Mouse (Mus musculus): ENCODE measurements around the gene Popdc2. TPM values are rescaled to one million over a fixed set of nuclear protein-coding genes. Genes with fewer than 3 reads are reported as not detected.

Popdc2 gene
- polyA plus RNA-seq, 1 experiment from 2014 or later = 298 TPM

DNA sequence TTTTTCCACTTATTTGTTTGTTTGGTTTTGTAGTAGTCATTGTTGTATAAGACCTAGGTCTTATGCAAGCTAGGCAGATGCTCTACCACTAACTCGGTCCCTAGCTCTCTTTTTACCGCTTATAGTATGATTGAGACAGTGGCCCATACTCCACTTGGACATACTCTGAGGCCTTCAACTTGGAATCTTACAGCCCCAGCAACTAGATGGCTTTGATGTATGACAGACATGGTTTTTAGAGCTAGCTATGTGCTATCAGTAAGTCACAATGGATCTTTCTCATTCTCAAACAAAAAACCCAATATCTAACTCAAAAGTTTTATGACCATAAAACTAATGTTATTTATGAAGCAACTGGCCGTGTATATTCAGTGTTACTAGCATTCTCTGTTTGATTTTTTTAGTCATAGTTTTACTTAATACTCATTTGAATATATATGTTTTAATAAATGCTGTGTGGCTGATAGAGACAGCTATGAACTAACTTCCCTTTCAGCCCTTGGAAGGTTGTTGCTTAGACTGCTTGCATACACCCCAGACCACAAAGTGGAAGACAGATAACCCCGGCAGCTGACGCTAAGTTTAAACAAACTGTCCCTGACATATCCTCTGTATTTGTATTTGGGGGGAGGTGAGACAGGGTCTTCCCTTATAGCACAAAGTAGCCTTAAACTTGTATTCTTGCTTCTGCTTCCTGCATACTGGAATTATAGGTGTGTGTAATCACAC lies 7.7 kb upstream of the Popdc2 start:
- Histone ChIP-seq H3K27ac (replicated peaks) (0 out of 2 replicates have a peak overlapping the region, but pooled peaks have one; percentile 36), H3K4me1 (peaks cover 63% of the 10 kb centered on the region), H3K9ac (no peak overlapping the region), H3K9me3 (no peaks in the 10 kb centered on the region), H3K27me3 (replicated peaks) (no peaks in the 10 kb centered on the region), H3K4me2 (no peak overlapping the region), H3K4me3 (no peak overlapping the region), H3K36me3 (peaks cover 55% of the 10 kb centered on the region)
- no peak for ATAC-seq (ENCODE audit: extremely low read depth, insufficient number of reproducible peaks, low FRiP score, low TSS enrichment)
- 57% methylated on average over 5 of the region's 5 CpGs for WGBS

DNA sequence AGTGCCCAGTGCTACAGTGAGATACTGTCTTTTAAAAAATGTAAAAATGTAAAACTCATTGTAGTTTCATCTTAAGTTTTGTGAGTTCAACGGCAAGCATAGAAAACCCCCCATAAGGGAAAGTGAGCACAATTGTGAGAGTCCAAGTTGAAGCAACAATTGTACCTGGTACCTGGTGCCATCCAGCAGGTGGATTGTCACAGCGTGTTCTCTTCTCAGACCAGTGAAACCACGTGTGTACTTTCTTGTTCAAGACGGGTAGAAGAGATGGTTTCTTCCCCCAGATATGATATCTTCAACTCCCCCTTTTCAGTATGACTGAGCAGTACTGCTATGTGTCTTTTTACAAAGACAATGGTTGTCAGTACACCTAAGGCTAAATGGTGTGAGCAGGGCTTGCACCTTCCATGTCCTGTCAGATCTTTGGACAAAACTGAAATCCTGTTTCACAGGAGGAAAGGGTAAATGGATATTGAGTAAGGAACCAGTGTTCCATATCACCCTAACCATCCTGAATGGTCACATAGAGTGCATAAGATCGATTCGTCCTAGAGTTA lies 3.7 kb upstream of the Popdc2 start:
- H3K27ac ChIP-seq (replicated peaks) = no peak overlapping the region
- ATAC-seq (ENCODE audit: extremely low read depth, insufficient number of reproducible peaks, low FRiP score, low TSS enrichment) = no peak
- no peak overlapping the region for H3K4me2 ChIP-seq
- H3K4me3 ChIP-seq = no peak overlapping the region
- H3K36me3 ChIP-seq = peaks cover 25% of the 10 kb centered on the region
- peaks cover 68% of the 10 kb centered on the region for H3K4me1 ChIP-seq
- no peaks in the 10 kb centered on the region for H3K9me3 ChIP-seq
- no peaks in the 10 kb centered on the region for H3K27me3 ChIP-seq (replicated peaks)
- WGBS = 84% methylated on average over 6 of the region's 6 CpGs
- no peak overlapping the region for H3K9ac ChIP-seq

DNA sequence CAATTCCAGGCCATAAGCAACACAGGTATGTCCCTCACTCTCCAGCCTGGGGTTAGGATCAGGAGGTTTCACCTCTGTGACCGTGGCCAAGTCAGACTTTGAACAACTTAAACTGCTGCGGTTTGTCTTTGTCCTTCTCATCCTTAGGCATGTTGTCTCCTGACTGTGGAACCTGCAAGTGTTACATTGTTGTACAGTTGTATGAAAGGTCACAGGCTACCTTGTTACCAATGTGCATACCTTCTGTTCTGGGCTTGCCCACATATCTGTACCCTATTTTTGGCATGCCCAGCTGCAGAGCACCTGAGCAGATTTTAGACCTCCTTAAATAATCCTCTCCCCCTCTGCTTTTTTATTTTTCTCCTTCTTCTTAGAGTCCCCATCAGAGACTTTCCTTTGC lies 2.8 kb upstream of the Popdc2 start:
- H3K9me3 ChIP-seq = no peaks in the 10 kb centered on the region
- WGBS = 72% methylated on average over 2 of the region's 2 CpGs
- H3K27ac ChIP-seq (replicated peaks) = peak overlapping the region; percentile 26; the same call in 1 of the 2 replicates
- H3K9ac ChIP-seq = 0 out of 2 replicates have a peak overlapping the region, but pooled peaks have one; percentile 34
- H3K4me2 ChIP-seq = no peak overlapping the region
- H3K4me3 ChIP-seq = no peak overlapping the region
- peaks cover 20% of the 10 kb centered on the region for H3K36me3 ChIP-seq
- H3K27me3 ChIP-seq (replicated peaks) = no peaks in the 10 kb centered on the region
- H3K4me1 ChIP-seq = peaks cover 65% of the 10 kb centered on the region
- ATAC-seq (ENCODE audit: extremely low read depth, insufficient number of reproducible peaks, low FRiP score, low TSS enrichment) = no peak

DNA sequence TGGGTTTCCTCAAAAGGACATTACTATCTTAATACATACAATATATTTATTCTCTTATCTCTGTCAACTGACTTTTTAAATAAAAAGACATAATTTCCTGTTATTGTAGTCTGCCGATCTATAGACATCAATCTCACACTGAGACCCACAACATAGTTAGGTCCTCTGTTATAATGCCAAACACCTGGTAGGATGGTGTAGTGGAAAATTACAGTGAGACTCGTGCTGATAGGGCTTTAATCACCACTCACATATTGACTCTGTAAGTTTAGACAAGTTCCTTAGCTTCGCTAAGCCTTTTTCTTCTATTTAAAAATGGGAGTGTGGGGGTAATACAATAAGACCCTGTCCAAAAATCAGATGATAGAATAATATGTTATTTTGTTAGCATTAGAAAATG lies 2.2 kb upstream of the Popdc2 start:
- Histone ChIP-seq H3K27me3 (replicated peaks) (no peaks in the 10 kb centered on the region), H3K4me3 (no peak overlapping the region), H3K4me1 (peaks cover 60% of the 10 kb centered on the region), H3K27ac (replicated peaks) (peak overlapping the region; percentile 100), H3K36me3 (peaks cover 16% of the 10 kb centered on the region), H3K9me3 (no peaks in the 10 kb centered on the region), H3K4me2 (0 out of 2 replicates have a peak overlapping the region, but pooled peaks have one; percentile 73), H3K9ac (peak overlapping the region; percentile 48)
- WGBS = 50% methylated on average over 3 of the region's 3 CpGs
- no peak for ATAC-seq (ENCODE audit: extremely low read depth, insufficient number of reproducible peaks, low FRiP score, low TSS enrichment)

DNA sequence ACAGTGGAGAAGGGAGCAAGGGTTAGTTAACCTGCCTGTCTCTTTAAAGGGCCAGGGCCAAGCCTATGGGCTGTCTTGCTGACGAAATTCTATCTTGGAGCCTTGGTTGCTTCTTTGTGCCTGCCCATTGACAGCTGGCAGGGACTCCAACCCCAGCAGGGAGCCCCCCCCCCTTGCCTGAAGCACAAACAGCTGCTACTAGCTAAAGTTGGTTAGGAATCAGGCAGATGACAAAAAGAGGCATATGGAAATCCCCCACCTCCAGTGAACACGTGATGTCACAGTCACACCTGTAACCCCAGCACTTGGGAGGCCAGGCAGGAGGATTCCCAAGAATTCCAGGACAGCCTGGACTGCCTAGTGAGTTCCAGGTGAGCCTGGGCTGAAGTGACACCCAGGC lies 1.7 kb upstream of the Popdc2 start:
- WGBS = 44% methylated on average over 2 of the region's 2 CpGs
- peaks cover 60% of the 10 kb centered on the region for H3K4me1 ChIP-seq
- 0 out of 2 replicates have a peak overlapping the region, but pooled peaks have one; percentile 73 for H3K4me2 ChIP-seq
- no peak overlapping the region for H3K4me3 ChIP-seq
- ATAC-seq (ENCODE audit: extremely low read depth, insufficient number of reproducible peaks, low FRiP score, low TSS enrichment) = no peak
- peak overlapping the region; percentile 48 for H3K9ac ChIP-seq
- H3K9me3 ChIP-seq = no peaks in the 10 kb centered on the region
- H3K36me3 ChIP-seq = peaks cover 19% of the 10 kb centered on the region
- no peaks in the 10 kb centered on the region for H3K27me3 ChIP-seq (replicated peaks)
- H3K27ac ChIP-seq (replicated peaks) = peak overlapping the region; percentile 100

DNA sequence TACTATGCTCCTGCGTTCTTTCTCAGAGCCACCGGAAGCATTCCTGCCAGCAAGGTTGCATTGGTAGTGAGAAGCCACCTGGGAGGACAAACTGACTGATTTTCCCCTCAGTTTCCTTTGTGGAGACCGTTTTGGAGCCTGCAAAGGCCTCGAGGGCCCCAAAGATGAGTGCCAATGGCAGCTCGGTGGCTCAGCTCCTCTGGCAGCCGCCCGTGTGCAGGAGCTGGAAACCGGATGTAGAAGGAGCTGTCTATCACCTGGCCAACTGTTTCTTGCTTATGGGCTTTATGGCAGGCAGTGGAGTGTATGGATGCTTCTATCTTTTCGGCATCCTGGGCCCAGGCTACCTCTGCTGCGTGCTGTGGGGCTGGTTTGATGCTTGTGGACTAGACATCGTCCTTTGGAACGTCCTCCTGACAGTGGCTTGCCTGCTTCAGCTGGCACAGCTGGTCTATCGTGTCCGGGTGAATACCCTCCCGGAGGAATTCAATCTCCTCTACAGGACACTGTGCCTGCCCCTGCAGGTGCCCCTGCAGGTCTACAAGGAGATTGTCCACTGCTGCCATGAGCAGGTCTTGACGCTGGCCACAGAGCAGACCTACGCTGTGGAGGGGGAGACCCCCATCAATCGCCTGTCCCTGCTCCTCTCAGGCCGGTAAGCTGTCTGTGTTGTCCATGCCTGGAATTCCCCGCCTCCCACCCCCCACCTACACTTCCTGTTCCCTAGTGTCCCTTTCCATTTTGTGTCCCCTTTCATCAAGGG lies 665 bp downstream of the Popdc2 start:
- peak overlapping the region; percentile 98 for H3K9ac ChIP-seq
- peaks cover 52% of the 10 kb centered on the region for H3K4me1 ChIP-seq
- no peaks in the 10 kb centered on the region for H3K9me3 ChIP-seq
- WGBS = 25% methylated on average over 20 of the region's 20 CpGs
- peak overlapping the region; percentile 100 for H3K27ac ChIP-seq (replicated peaks)
- peak overlapping the region; percentile 70 for H3K4me3 ChIP-seq
- no peak for ATAC-seq (ENCODE audit: extremely low read depth, insufficient number of reproducible peaks, low FRiP score, low TSS enrichment)
- peak overlapping the region; percentile 73 for H3K4me2 ChIP-seq
- H3K36me3 ChIP-seq = peaks cover 15% of the 10 kb centered on the region
- no peaks in the 10 kb centered on the region for H3K27me3 ChIP-seq (replicated peaks)

DNA sequence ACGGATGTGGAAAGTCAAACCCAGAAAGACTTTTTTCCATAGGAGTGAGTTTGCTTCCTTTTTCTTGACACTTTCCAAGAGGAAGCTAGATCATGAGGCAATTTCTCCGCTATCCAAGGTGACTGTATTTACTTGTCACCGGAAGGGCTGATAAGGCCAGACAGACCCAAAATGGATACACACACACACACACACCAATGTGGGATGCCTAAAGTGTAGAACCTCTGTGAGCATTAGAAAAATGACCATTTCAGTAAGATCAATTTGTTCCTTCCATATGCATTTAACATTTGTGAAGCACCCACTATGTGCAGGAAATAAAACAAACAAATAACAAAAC lies 1.2 kb downstream of the Popdc2 start:
- no peak for ATAC-seq (ENCODE audit: extremely low read depth, insufficient number of reproducible peaks, low FRiP score, low TSS enrichment)
- Histone ChIP-seq H3K4me2 (peak overlapping the region; percentile 73), H3K9me3 (no peaks in the 10 kb centered on the region), H3K4me1 (peaks cover 53% of the 10 kb centered on the region), H3K9ac (peak overlapping the region; percentile 98), H3K4me3 (peak overlapping the region; percentile 70), H3K27me3 (replicated peaks) (no peaks in the 10 kb centered on the region), H3K27ac (replicated peaks) (peak overlapping the region; percentile 100), H3K36me3 (peaks cover 11% of the 10 kb centered on the region)
- WGBS = 9% methylated on average over 3 of the region's 3 CpGs

DNA sequence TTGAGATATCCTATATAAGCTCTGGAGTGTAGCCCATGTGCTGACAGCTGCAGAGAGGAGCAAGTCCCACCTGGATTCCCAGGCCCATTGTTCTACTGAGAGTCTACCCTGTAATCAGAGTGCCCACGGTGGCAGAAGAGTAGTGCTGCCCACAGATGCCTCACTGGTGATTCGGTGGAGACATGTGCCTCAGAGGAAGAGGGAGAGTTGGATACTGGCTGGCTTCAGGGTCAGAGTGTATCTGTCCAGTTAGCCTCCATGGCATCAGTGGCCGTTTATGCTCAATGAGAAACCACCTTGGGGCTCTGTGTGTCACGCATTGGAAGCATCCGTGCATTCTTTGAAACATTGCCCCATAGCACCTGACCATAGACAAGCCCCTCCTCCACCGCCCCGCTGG lies 1.6 kb downstream of the Popdc2 start:
- 20% methylated on average over 7 of the region's 7 CpGs for WGBS
- Histone ChIP-seq H3K27me3 (replicated peaks) (no peaks in the 10 kb centered on the region), H3K27ac (replicated peaks) (peak overlapping the region; percentile 100), H3K4me1 (peaks cover 57% of the 10 kb centered on the region), H3K4me3 (peak overlapping the region; percentile 70), H3K4me2 (peak overlapping the region; percentile 73), H3K36me3 (peaks cover 15% of the 10 kb centered on the region), H3K9ac (peak overlapping the region; percentile 98), H3K9me3 (no peaks in the 10 kb centered on the region)
- ATAC-seq (ENCODE audit: extremely low read depth, insufficient number of reproducible peaks, low FRiP score, low TSS enrichment) = no peak

DNA sequence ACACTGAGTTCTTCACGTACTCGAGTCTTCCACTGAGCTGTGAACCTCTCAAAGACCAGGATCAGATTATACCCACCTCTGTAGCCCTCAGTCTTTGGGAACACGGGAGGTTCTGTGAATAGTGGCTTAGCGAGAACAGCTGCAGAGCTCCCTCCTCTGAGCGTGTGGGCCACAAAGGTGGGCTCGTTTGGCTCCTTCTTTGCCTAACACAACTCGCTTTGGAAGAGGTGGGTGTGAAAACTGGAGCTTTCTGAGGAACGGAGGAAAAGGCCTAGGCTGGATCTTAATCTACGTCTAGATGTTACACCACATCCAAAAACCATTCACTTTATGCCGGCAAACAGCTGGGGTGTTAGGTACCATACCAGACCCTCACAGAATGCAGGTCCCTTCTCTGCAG lies 3.4 kb downstream of the Popdc2 start:
- no peak for ATAC-seq (ENCODE audit: extremely low read depth, insufficient number of reproducible peaks, low FRiP score, low TSS enrichment)
- Histone ChIP-seq H3K4me1 (peaks cover 58% of the 10 kb centered on the region), H3K27ac (replicated peaks) (peak overlapping the region; percentile 100), H3K9me3 (no peaks in the 10 kb centered on the region), H3K9ac (peak overlapping the region; percentile 98), H3K36me3 (peaks cover 31% of the 10 kb centered on the region), H3K4me3 (peak overlapping the region; percentile 70), H3K4me2 (peak overlapping the region; percentile 73), H3K27me3 (replicated peaks) (no peaks in the 10 kb centered on the region)
- WGBS = 45% methylated on average over 10 of the region's 10 CpGs

DNA sequence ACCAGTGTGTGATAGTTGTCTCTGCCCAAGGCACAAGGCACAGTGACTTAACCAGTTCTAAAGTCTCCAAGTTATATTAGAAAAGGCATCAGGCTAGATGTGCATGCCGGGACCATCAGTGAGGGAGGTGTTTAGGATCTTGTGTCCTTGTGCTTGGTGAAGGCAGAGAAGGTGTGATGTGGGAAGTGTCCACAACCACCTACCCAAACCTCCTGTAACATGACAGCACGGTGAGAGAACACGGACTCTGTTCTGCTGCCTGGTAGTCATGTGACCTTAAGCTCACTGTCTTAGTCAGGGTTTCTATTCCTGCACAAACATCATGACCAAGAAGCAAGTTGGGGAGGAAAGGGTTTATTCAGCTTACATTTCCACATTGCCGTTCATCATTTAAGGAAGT lies 4.2 kb downstream of the Popdc2 start:
- peak overlapping the region; percentile 98 for H3K9ac ChIP-seq
- peak overlapping the region; percentile 100 for H3K27ac ChIP-seq (replicated peaks)
- peak overlapping the region; percentile 70 for H3K4me3 ChIP-seq
- peak overlapping the region; percentile 73 for H3K4me2 ChIP-seq
- 40% methylated on average over 4 of the region's 4 CpGs for WGBS
- no peaks in the 10 kb centered on the region for H3K9me3 ChIP-seq
- ATAC-seq (ENCODE audit: extremely low read depth, insufficient number of reproducible peaks, low FRiP score, low TSS enrichment) = no peak
- no peaks in the 10 kb centered on the region for H3K27me3 ChIP-seq (replicated peaks)
- H3K36me3 ChIP-seq = peaks cover 39% of the 10 kb centered on the region
- H3K4me1 ChIP-seq = peaks cover 58% of the 10 kb centered on the region

DNA sequence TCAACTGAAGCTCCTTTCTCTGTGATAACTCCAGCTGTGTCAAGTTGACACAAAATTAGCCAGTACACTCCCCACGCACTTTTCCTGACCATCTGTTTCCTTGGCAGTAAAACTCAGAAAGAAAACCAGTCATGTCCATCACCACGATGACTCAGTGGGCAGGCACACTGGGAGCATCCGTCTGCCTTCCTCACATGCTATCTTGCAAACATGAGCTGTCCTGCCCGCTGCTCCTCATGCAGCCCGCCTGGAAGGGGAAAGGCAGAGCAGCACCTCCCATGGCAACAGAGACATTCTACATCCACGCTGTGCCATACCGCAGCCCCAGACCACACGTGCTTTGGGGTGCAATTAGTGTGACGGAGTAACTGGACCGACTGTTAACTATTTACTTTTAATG lies 6.3 kb downstream of the Popdc2 start:
- peaks cover 58% of the 10 kb centered on the region for H3K4me1 ChIP-seq
- no peak for ATAC-seq (ENCODE audit: extremely low read depth, insufficient number of reproducible peaks, low FRiP score, low TSS enrichment)
- H3K4me2 ChIP-seq = peak overlapping the region; percentile 59
- peak overlapping the region; percentile 69 for H3K9ac ChIP-seq
- no peaks in the 10 kb centered on the region for H3K27me3 ChIP-seq (replicated peaks)
- WGBS = 27% methylated on average over 10 of the region's 10 CpGs
- no peaks in the 10 kb centered on the region for H3K9me3 ChIP-seq
- H3K27ac ChIP-seq (replicated peaks) = 0 out of 2 replicates have a peak overlapping the region, but pooled peaks have one; percentile 63
- peak overlapping the region; percentile 30 for H3K4me3 ChIP-seq
- peaks cover 58% of the 10 kb centered on the region for H3K36me3 ChIP-seq
